Comparison of ENCODE assay signal across 8 mouse cellular contexts in the genomic region with DNA sequence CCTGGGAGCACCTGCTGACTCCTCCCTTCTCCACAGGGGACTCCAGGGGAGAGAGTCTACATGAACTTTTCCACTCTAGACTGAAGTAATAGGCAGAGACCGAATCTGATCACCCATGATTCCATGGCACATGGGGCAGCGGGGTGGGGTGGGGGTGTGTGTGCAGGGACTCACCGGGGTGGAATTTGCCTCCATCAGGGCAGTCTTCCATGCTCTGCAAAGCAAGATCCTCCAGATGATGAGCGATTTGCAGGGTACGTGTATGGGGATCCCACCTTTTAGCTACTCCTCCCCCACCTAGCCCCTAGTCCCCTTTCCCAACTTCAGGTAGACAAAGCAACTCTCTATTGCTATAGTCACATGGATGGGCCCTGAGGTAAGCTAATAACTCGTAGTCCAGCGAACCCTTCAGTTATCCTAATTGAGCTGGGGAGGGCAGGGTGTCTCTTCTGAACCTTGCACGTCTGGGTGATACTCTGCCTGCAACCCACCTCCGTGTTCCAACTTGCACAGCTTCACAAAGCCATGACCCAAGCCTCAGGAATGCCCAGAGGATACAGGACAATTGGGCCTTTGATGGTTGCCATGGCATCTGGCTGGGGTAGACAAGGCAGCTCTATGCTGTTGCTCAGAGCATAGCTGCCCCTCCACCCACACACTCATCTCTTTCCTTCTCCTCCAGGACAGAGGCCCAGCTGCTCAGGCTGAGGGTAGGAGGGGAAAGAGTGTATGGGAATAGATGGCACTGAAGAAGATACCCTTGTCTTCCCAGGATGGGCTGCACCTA. TPM values are rescaled to one million over a fixed set of nuclear protein-coding genes. Genes with fewer than 3 reads are reported as not detected.
DNase-seq lines count a peak whose midpoint lies in the region; ATAC-seq and TF ChIP-seq lines count a peak whose summit lies in the region.

No protein-coding gene starts in this region.

- peak overlapping the region; percentile 24 for H3K4me2 ChIP-seq in forebrain, embryonic 12.5 days
- H3K4me2 ChIP-seq in neural tube, embryonic 14.5 days (ENCODE audit: low read depth, low read length), result no peak overlapping the region; the same call in 1 of the 2 replicates
- H3K4me2 ChIP-seq in lung, postnatal 0 days (replicated peaks; ENCODE audit: low read depth, low read length), result no peak overlapping the region

- H3K36me3 ChIP-seq in forebrain, embryonic 12.5 days (replicated peaks), result no peaks in the 10 kb centered on the region
- no peaks in the 10 kb centered on the region for H3K36me3 ChIP-seq in neural tube, embryonic 14.5 days (ENCODE audit: control insufficient read depth, insufficient read depth, low read length)
- H3K36me3 ChIP-seq in lung, postnatal 0 days (ENCODE audit: insufficient read depth, low read length), result no peaks in the 10 kb centered on the region

- H3K27ac ChIP-seq in forebrain, embryonic 12.5 days, result peak overlapping the region; percentile 68
- H3K27ac ChIP-seq in neural tube, embryonic 14.5 days (ENCODE audit: low read depth, low read length), result peak overlapping the region; percentile 70
- no peak overlapping the region for H3K27ac ChIP-seq in lung, postnatal 0 days (ENCODE audit: low read length)

- H3K9ac ChIP-seq in forebrain, embryonic 12.5 days, result no peak overlapping the region
- H3K9ac ChIP-seq in neural tube, embryonic 14.5 days (replicated peaks; ENCODE audit: low read depth, low read length), result no peak overlapping the region
- H3K9ac ChIP-seq in lung, postnatal 0 days (replicated peaks; ENCODE audit: low read depth), result no peak overlapping the region

- H3K4me1 ChIP-seq in forebrain, embryonic 12.5 days, result peaks cover 28% of the 10 kb centered on the region
- H3K4me1 ChIP-seq in neural tube, embryonic 14.5 days (ENCODE audit: control insufficient read depth, insufficient read depth, low read length), result peaks cover 2% of the 10 kb centered on the region; the same call in 1 of the 2 replicates
- H3K4me1 ChIP-seq in lung, postnatal 0 days (ENCODE audit: insufficient read depth, low read depth, low read length), result 0 out of 2 replicates have a peak, but pooled peaks cover 3% of the 10 kb centered on the region

- no peaks in the 10 kb centered on the region for H3K9me3 ChIP-seq in forebrain, embryonic 12.5 days
- H3K9me3 ChIP-seq in neural tube, embryonic 14.5 days (ENCODE audit: control insufficient read depth, low read length), result no peaks in the 10 kb centered on the region
- no peaks in the 10 kb centered on the region for H3K9me3 ChIP-seq in lung, postnatal 0 days (ENCODE audit: low read length)

- WGBS in forebrain, embryonic 12.5 days, result 60% methylated on average over 9 of the region's 9 CpGs
- WGBS in neural tube, embryonic 14.5 days, result 54% methylated on average over 9 of the region's 9 CpGs
- 78% methylated on average over 9 of the region's 9 CpGs for WGBS in lung, postnatal 0 days

- TF ChIP-seq EP300 in lung, postnatal 0 days (IDR thresholded peaks at IDR 0.05), result no peak

- ATAC-seq in frontal cortex, adult (ENCODE audit: low TSS enrichment), result peak; percentile 59
- peak; percentile 75 for ATAC-seq in forebrain, embryonic 12.5 days (ENCODE audit: low FRiP score)
- ATAC-seq in neural tube, embryonic 14.5 days (ENCODE audit: low read depth), result peak; percentile 85; the same call in 1 of the 2 replicates
- ATAC-seq in lung, postnatal 0 days, result no peak

- no peaks in the 10 kb centered on the region for H3K27me3 ChIP-seq in forebrain, embryonic 12.5 days
- H3K27me3 ChIP-seq in neural tube, embryonic 14.5 days (ENCODE audit: control insufficient read depth, insufficient read depth, low read length), result no peaks in the 10 kb centered on the region
- H3K27me3 ChIP-seq in lung, postnatal 0 days (replicated peaks; ENCODE audit: insufficient read depth, low read length), result no peaks in the 10 kb centered on the region

- DNase-seq in frontal cortex, postnatal 25 days (ENCODE audit: low spot score in 2 of 2), result no peak
- DNase-seq in left cerebral cortex, adult 18-20 months (ENCODE audit: low spot score in 2 of 2), result peak; percentile 37 to 42
- no peak for DNase-seq in yolk sac, embryonic 10.5 days (ENCODE audit: low spot score)
- no peak for DNase-seq in thymus, postnatal 0 days (ENCODE audit: low spot score)
- DNase-seq in lung, postnatal 0 days (ENCODE audit: low spot score), result no peak

- TF ChIP-seq CTCF in lung, postnatal 0 days (IDR thresholded peaks at IDR 0.05), result no peak

- no peak overlapping the region for H3K4me3 ChIP-seq in forebrain, embryonic 12.5 days (replicated peaks)
- no peak overlapping the region for H3K4me3 ChIP-seq in neural tube, embryonic 14.5 days (ENCODE audit: low read depth, low read length)
- no peak overlapping the region for H3K4me3 ChIP-seq in lung, postnatal 0 days (ENCODE audit: low read depth, low read length)

RNA-seq across cellular contexts. Expression of a gene that starts 8.5 kb away (rescaled TPM):
- polyA plus RNA-seq in forebrain, embryonic 12.5 days (2016; fragmentation: Nextera tagmentation; extraction: Ambion mirVana), result 4.4 and 6.3 TPM in 2 replicates
- 100 to 1,000 TPM; 174 to 178 TPM for total RNA-seq in left cerebral cortex, adult 18-20 months (2021)
- polyA plus RNA-seq in neural tube, embryonic 14.5 days (2014; fragmentation: Nextera tagmentation; extraction: Ambion mirVana), result 21.7 and 26.3 TPM in 2 replicates
- polyA plus RNA-seq in thymus, postnatal 0 days (2015; fragmentation: Nextera tagmentation; extraction: Ambion mirVana), result 5.8 and 7.1 TPM in 2 replicates
- polyA plus RNA-seq in lung, postnatal 0 days (2015; fragmentation: Nextera tagmentation; extraction: Ambion mirVana), result 44.4 and 46.0 TPM in 2 replicates

RNA-seq across cellular contexts. Expression of a gene that starts 45.6 kb away (rescaled TPM):
- polyA plus RNA-seq in forebrain, embryonic 12.5 days (2016; fragmentation: Nextera tagmentation; extraction: Ambion mirVana), result 55.7 and 59.6 TPM in 2 replicates
- total RNA-seq in left cerebral cortex, adult 18-20 months (2021), result 10 to 100 TPM; 73.0 to 75.1 TPM
- polyA plus RNA-seq in neural tube, embryonic 14.5 days (2014; fragmentation: Nextera tagmentation; extraction: Ambion mirVana), result 87.5 and 88.7 TPM in 2 replicates
- 102 TPM in 2 replicates for polyA plus RNA-seq in thymus, postnatal 0 days (2015; fragmentation: Nextera tagmentation; extraction: Ambion mirVana)
- 76.0 and 77.5 TPM in 2 replicates for polyA plus RNA-seq in lung, postnatal 0 days (2015; fragmentation: Nextera tagmentation; extraction: Ambion mirVana)

RNA-seq across cellular contexts. Expression of a gene that starts 46.5 kb away (rescaled TPM):
- polyA plus RNA-seq in forebrain, embryonic 12.5 days (2016; fragmentation: Nextera tagmentation; extraction: Ambion mirVana), result 146 and 157 TPM in 2 replicates
- total RNA-seq in left cerebral cortex, adult 18-20 months (2021), result 100 to 1,000 TPM; 426 to 428 TPM
- 324 and 339 TPM in 2 replicates for polyA plus RNA-seq in neural tube, embryonic 14.5 days (2014; fragmentation: Nextera tagmentation; extraction: Ambion mirVana)
- 44.4 and 47.4 TPM in 2 replicates for polyA plus RNA-seq in thymus, postnatal 0 days (2015; fragmentation: Nextera tagmentation; extraction: Ambion mirVana)
- 76.8 and 88.2 TPM in 2 replicates for polyA plus RNA-seq in lung, postnatal 0 days (2015; fragmentation: Nextera tagmentation; extraction: Ambion mirVana)

RNA-seq across cellular contexts. Expression of a gene that starts 52.8 kb away (rescaled TPM):
- 63.9 and 72.6 TPM in 2 replicates for polyA plus RNA-seq in forebrain, embryonic 12.5 days (2016; fragmentation: Nextera tagmentation; extraction: Ambion mirVana)
- total RNA-seq in left cerebral cortex, adult 18-20 months (2021), result 100 to 1,000 TPM; 198 to 207 TPM
- 124 and 187 TPM in 2 replicates for polyA plus RNA-seq in neural tube, embryonic 14.5 days (2014; fragmentation: Nextera tagmentation; extraction: Ambion mirVana)
- 17.2 and 19.2 TPM in 2 replicates for polyA plus RNA-seq in thymus, postnatal 0 days (2015; fragmentation: Nextera tagmentation; extraction: Ambion mirVana)
- polyA plus RNA-seq in lung, postnatal 0 days (2015; fragmentation: Nextera tagmentation; extraction: Ambion mirVana), result 28.2 and 35.8 TPM in 2 replicates

Comparison
In these comparisons a context has a peak if more than half of its experiments do, and no peak if none do; other contexts are left out.
1. DNase-seq: peak in left cerebral cortex, adult 18-20 months (2 of 2); none in frontal cortex, postnatal 25 days (0 of 2), yolk sac, embryonic 10.5 days (single experiment), thymus, postnatal 0 days (single experiment) and lung, postnatal 0 days (single experiment).